Mouse (Mus musculus) layer of hippocampus, postnatal 36 days (tissue): ENCODE data around the gene Hook2. TPM values are rescaled to one million over a fixed set of nuclear protein-coding genes. Genes with fewer than 3 reads are reported as not detected.

Experiments used
- DNase-seq, 2 experiments: peaks; one replicate each; pipeline ENCODE4 v3.0.0; 2022
- total RNA-seq, 2 experiments: library from RNA; stranded (reverse); gene quantifications; 2 replicates each; pipeline ENCODE4 v1.2.3; 2021

Hook2 gene
- total RNA-seq, 2 experiments from 2014 or later = 7.8 to 9.7 TPM

DNA sequence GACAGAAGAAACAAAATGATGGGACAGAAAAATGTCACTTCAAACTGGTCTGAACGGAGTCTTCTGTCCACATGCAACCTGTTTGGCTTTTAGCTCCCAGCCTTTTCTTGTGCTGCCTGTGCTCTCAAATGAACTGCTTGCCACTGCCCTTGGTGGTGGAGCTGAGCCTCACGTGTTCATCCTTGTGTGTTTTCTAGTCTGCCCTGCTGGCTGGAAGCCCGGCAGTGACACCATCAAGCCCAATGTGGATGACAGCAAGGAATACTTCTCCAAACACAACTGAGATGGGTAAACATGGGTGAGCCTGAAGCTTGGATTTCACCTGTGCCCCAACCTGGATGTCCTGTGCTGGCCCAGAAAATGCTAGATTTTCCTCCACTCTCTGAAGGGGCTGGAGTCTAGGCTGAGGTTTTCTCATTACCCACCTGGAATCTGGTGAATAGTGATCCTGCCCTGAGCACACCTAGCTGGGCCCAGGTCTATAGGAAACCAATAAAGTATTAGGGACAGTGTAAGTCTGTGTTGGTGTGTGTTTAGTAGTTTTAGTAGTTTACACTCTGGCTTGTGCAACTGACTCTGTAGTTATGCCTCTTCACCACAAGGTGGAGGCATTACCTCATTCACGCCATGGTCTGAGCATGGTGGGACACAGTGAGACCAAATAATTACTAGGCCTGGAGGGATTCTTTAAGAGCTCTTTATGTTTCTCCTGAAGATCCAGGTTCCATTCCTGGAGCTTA is 16.4 kb upstream of the Hook2 start:
- peak in 1 of 2 experiments; percentile 20 for DNase-seq

DNA sequence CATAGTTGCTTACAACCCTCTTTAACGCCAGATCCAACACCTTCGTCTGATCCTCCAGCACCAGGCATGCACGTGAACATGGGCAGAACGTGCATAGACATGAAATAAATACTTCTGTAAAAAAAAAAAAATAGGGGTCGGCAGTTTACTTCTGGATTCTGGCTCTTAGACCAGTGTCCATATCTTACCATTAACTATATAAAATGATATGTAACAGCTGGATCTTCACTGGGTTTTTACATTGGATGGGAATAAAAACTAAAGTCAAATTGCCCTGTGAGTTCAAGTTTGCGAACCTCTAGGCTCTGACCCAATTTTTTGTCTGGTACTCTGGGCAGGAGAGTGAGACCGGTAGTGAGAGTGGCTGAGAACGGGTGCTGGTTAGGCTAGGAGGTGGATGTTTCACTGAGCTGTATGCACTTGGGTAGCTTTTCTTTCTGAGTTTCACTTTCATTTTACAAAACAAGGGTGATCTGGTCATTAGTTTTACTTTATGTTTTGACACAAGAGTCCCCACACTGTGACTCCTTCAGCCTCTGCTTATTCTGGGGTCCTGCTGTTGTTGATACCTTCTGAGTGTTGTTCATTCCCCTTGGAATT is 15.8 kb upstream of the Hook2 start:
- DNase-seq = no peak

DNA sequence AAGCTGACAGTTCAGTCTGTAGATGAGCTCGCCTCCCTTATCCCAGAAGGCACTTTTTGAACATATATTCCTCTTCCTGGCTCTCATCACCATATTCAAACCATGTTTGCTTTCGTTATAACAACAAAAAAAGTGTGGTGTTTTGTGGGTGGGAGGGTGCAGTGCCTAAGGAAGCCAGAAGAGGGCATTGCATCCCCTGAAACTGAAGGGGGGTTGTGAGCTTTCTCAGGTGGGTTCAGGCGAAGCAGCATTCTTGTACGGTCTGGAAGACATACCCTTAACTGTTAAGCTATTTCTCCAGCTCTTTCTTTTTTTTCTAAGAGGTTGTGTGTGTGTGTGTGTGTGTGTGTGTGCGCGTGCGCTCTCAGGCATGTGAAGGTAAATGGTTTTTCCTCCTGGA is 15.0 kb upstream of the Hook2 start:
- DNase-seq = peak; percentile 55 to 68

DNA sequence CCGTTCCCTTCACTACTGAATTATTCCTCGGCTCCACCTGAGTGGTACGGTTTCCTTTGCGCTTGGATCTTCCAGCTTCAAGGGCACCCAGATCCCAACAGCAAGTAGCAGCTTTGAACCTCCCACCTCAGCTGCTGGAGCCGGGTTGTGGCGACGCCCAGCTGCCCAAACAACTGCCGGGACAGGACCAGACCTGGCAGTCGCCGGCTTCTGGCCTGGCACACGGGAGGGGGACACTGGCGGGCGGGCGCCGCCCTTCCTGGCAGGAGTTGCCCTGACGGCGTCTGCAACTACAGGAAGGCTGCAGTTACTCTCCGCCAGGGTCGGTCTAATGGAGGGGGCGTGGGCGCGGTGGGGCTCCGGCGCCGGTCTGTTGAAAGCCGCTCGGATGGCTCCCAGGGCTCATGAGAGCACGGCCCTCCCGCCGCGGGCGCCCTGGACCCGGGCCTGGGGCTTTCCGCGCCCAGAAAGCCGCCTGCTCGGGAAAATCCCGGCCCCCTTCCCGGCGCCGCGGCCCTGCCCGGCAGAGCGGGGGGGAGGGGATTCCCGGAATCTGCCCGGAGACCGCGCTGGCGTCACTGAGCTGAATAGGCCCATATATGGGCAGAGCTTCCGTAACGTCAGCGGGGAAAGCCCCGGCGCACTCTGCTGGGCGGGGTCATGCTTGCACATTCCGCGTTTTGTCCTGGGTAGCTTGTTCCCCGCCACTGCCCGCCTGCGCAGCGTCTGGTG is 14.2 kb upstream of the Hook2 start:
- peak; percentile 94 to 95 for DNase-seq

DNA sequence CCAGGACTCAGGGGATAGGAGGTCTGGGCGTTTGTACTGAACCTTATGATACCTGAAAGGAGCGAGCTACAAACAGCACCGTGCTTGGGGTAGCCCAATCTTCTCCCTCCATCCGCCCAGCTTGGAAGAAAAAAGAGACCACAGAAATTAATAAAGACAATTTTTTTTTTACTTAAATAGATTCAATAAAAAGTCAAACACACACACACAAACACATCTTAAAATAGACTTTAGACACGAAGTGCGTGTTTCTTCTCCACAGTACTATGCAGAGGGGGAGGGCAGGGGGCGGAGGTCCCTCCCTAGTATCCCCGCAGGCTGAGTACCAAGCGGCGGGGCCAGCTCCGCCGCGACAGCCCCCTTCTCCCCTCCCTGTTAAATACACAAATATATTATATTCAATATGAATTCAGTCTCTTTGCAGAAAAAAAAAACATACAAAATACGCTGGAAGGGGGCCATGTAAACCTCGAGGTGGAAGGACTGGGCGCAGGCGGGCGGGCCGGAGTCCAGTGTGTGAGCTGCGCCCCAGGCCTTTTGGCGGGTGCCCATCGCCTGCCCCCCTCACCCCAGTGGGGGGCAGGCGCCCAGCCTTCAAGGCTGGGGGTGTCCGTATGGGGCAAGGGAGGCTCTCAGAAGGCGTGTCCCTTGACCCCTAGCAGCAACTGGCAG is 13.5 kb upstream of the Hook2 start:
- DNase-seq = no peak

DNA sequence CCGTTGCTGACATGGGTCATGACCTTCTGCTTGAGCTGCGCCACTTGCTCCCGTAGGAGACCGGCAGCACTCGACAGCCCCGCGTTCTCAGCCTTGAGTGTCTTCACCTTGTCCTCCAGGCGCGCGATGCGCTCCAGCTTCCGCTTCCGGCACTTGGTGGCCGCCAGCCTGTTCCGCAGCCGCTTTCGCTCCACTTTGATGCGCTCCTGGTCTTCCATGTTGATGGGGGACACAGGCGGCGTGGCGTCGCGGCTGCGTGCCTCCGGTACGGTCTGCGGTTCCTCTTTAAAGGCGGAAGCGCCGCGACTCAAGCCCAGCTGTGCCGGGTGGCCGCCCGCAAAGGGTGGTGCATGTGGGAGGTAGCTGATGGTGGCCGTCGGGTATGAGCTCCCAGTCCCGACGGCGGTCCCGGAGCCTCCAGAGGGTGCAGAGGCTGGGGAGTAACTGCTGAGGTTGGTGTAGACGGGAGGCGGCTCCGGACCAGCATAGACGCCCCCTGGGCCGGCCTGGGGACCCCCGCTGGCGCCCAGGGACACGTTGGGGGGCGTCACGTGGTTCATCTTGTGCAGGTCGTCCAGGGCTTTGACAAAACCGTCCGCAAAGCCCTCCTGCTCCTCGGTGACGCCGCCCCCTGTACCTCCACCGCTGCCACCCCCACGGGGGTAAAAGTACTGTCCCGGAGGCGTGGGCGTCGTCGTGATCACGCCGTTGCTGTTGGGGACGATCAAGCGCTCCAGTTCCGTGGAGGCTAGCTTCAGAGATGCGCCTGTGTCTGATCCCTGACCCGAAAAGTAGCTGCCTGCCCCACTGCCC is 12.8 kb upstream of the Hook2 start:
- DNase-seq = peak; percentile 63 to 67

DNA sequence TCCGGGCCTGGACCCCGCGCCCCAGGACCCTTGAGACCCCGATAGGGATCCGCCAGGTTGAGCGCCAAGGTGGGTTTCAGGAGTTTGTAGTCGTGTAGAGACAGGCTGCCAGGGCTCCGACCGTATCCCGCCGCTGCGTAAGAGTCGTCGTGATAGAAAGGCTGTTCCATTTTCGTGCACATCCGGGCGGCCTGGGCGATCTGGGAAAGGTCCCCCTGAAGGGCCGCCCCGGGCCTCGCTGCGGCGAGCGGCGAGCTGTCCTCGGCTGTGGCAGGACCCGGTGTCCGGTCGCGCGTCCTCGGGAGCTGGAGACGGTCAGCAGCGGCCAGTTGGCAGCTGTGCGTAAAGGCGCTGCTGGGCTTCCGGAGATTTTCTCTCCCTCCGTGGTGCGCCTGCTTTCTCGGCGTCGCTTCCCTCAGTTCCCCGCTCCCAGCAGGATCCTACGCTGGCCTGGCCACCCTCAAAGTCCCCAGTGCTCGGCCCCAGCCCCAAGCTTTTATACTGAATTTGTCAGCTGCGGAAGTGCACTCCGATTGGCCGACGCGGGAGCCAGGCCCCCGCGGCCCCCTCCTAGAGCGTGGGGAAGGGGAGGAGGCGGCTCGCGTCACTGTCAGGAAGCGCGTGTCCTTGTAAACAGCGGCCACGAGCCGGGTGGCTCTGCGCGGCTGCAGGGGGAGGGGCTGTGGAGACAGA is 12.0 kb upstream of the Hook2 start, which contains the start of gene Junb:
Junb (minus strand) TSS at position 471 of the 693 bp plus-strand sequence.
- peak; percentile 95 to 97 for DNase-seq

DNA sequence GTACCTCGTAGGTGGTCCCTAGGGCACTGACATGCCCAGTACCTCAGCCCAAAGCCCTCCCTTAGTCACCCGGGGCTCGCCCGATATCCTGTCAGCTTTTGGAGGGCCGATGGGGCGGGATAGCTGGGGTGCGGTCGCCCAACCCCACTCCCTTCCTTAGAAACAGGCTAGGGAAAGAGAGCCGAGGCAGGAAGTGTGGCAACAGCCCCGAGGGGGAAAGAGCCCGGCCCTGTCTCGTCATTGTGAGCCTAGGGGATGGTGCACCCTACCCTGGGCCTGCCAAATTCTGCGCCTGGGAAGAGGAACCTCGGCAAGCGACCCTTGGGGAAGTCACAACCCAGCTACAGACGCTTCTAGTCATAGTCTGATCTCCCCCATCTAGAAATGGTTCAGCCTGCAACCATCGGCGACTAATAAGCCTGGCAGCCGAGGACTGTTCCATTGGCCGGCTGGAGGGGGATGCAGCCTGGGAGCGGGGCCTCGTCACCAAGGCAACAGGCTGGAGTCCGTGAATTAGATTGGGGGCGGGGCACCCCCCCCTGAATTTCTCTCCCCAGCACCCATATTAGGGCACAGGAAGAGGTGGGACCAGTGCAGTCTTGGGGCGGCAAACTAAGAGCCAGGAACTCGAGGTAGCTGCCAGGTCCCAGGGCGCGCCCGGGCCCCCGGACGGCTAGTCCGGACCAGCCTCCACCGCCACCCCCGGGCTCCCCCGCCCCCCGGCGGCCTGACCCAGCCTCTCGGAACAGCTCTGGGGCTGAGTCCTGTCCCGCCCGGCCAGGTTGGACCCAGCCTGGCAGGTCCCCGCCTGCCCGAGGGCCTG is 10.6 kb upstream of the Hook2 start:
- peak; percentile 94 for DNase-seq

DNA sequence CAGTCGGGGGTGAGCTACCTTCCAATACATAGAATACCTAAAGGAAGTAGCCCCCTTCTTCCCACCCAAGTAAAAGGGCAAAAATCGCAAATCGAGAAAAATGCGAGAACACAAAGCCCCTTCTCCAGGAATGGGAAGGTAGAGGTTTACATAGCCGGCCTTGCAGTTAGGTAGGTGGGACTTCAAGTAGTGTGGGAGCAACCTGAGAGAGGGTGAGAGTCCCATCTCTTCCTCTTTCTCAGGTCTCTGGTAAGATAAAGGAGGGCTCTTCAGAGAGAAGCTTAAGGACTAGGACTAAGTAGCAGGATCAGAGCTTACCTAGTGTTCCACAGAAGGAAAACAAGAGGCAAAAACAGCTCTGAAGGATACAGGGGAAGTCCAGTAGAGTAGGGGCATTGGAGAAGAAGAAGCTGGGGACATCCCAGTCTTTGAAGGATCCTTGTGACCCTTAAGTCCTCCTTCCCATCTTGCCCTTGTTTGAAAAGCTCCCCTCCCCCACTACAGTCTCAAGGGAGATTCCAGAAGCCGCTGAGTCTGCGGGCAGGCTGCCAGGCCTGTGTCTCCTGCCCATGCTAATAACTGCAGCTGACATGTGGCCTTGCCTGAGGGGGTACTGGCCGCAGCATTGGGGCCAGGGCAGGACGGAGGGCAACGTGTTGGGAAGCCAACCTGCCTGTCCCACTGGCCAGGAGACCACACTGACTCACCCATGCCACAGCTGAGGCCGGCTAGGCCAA is 9.6 kb upstream of the Hook2 start:
- peak in 1 of 2 experiments; percentile 35 for DNase-seq

DNA sequence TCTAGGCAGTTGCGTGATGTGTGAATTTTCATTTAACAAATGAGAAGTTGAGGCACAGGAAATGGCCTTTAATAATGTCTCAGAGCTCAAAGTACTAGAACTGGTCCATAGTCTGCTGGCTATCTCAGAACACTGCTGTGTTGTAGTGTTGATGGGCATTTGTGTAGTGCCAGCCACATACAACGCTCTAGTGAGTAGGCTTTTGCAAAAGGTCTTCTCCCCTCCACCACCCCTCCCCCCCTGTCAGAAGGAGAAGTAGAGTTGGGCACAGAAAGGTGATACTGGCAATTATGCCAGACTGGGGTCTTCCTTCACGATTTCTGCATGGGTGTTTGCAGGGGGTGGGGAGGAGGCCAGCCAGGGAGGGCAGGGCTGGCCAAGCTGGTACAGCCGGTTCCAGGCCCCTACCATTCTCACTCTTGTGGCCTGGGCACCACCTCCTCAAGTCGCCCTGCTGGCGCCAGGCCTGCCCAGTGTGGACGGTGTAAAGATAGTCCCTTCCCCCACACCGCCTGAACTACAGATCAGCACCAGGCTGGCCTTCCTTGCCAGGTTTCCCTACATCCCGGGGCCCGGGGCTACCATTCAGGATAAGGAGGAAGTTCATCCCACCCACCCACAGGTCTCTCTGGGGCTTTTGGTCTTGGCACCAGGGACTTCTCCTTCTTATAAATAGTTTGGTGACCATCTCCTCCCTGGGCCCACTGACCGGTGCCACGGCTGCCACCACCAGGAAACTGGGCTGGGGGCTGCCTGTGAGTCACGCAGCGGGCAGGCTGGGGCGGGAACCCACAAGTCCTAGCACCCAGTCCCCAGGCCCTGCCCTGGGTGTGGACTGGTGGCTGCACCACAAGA is 8.5 kb upstream of the Hook2 start:
- DNase-seq = peak in 1 of 2 experiments; percentile 18

DNA sequence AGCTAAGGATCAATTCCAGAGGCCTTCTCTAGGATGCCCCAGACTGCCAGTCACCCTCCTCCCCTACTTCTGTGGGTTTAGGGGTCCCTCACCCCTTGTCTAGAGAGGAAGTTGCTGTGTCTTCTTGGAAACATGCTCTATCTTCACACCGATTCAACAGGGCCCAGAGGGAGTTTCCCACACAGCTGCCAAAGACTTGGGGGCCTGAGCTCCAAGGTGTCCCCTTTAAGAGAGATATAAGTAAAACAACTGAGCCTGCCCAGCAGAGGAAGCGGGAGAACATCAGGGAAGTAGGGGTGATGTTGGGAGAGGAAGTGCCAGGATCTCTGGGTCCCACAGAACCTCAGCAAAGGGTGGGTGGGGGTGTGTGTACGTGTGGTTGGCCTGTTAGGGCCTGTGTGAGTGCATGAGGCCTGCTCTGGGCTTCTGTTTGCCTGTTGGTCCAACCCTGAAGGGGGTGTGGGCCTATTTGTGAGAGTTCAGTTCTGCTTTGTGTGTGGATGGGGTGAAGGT is 7.8 kb upstream of the Hook2 start:
- DNase-seq = no peak

DNA sequence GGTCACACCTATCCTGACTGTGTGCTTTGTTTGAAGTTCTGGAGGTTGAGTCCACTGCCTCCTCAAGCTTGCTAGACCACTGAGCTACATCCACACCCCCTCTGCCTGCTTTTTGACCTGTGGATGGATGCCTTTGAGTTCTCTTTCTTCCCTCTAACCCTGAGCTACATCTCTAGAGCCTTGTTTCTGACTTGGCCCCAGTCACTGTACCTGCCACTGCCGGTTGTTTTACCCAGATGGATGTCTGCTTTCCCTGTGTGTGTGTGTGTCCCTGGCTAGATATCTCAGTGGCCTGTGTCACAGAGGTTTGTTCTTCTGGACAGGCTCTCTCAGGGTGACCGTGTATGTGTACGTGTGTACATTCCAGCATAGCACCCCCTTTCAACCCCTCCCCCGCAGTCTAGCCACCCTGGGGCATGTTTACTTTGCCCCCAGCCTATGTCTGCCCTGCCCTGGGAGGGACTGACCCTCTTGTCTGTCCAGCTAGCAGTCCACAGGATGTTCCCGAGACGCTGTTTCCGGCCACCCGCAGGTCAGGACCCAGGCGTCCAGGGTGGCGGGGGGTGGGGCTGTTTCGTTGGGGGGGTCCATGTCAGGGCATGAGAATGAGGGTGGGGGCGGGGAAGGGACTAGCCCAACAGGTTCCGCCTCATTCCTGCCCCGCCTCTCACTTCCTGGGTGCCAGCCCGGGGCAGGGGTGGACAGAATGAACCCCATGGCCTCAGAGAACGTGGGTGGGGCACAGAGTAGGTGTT is 5.9 kb upstream of the Hook2 start:
- DNase-seq = no peak

DNA sequence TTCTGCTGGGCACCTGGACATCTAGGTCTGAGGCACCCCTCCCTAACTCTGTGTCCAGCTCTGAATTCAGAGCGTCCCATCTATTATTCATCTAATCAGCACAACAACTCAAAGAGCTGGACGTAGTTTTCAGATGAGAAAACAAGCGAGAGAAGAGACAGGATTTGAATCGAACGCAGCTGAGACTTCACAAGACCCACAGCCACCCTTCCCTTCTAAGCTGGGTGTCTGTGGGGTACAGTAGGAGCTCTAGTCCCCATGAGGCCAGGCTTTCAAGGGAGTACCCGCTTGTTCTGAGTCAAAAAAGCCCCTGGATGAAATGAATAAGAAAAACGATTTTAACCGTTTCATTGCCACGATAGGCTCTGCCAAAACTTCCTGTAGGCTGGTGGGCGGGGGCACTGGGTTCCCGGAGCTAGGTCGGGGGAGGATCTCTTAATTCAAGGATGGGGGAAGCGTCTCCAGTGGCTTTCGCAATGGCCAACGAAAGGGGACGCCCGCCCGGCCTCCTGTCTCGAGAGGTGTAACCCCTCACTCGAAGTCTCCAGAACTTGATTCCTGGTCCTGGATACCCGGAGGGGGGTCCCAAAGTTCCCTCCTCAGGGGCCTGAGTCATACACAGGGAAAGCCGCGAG is 5.2 kb upstream of the Hook2 start:
- no peak for DNase-seq

DNA sequence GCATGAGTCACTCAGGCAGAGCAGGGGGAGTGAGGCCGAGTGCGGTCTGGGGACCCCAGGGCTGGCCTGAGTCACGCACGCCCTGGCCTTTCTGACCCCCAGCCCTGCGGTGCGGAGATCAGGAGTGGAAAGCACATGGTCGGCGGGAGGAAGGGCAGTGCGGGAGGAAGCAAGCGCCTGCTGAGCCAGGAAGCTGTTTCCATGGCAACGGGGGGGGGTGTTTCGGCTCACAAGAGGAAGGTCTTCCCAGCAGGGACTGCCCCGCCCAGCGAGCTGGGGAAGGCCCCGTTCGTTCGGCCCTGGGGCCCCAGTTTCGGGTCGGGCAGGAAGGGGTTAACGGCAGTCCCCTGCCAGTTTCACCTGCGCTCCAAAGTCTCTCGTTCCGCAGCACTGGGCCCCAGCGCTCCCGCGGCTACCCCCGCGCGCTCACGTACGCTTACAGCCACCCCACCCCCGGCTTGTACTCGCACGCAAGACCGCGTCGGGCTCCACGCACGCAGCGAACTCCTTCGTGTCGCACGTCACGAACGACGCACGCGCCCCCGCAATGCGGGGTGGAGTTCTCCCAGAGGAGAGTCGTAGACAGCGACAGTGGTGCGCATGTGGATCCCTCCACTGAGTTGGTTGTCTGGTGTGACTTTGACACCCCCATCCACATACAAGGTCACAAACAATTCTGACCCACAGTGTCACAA is 4.6 kb upstream of the Hook2 start:
- DNase-seq = peak; percentile 92 to 94

DNA sequence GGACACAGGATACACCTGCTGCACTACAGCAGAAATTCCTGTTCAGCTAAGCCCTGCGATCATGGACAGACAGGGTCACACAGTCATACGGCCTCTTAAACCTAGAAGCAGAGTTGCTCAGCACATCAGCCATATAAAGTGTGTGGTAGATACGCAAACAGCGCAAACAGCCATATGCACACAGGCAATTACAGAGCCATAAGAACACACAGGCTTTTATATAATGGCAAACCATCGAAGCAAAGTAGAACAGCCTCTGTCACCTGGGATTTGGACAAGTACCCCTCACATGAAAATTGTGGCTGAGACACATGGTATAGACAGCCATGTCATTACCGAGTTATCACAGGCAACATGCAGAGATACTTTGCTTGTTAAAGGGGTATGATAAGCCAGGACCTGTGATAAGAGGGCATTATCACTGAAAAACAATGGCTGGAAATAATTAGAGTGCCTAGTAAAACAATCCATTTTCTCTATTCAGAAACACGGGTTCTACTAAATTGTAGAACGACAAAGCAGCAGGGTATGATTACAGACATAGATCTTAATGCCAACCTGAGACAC is 3.9 kb upstream of the Hook2 start:
- DNase-seq = no peak

DNA sequence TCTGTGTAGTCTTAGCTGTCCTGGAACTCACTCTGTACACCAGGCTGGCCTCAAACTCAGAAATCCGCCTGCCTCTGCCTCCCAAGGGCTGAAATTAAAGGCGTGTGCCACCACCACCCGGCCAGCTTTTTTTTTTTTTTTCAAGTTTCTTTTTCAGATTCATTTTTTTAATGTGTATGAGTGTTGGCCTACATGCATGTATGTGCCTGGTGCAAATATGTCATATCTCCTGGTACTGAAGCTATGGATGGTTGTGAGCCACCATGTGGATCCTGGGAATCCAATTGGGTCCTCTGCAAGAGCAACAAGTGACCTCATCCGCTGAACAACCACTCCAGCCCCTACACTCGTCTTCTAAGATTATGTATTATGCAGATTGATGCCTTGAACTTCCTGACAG is 3.0 kb upstream of the Hook2 start:
- no peak for DNase-seq
